Mouse (Mus musculus) urinary bladder, adult 18-20 months (tissue): ENCODE data around the gene Cdx4.

Experiments
- DNase-seq, 2 experiments: peaks; one replicate each; pipeline ENCODE4 v3.0.0; 2022; ENCODE audit warnings: low spot score in 2 of 2, mixed read lengths in 2 of 2

The Cdx4 gene

DNA sequence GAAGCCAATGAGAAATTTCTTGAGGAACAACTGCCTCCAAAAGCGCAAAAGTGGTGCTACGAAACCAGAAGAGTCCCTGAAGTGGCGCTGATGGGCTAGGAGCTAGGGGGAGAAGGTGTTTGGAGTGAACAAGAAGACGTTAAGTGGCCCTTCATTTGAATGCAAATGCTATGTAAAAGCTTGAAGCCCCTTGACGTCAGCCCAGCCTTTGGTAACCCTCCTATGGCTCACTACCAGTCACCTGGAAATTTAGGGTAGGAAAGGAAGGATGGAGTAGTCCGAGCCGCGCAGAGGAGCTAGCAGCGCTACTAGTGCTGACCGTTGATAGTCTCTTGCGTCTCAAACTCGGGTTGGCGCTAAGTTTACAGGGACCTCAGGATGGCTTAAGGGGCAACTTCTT, at the start of gene Cdx4:
Gene Cdx4, plus strand, starts transcription at position 253 of the 400 bp plus-strand sequence.
- no peak for DNase-seq

- DNase-seq = no peak
Observed at GRCm38 (mm10) chrX:103274325-103274724, 46.9 kb upstream of the Cdx4 start.

DNA sequence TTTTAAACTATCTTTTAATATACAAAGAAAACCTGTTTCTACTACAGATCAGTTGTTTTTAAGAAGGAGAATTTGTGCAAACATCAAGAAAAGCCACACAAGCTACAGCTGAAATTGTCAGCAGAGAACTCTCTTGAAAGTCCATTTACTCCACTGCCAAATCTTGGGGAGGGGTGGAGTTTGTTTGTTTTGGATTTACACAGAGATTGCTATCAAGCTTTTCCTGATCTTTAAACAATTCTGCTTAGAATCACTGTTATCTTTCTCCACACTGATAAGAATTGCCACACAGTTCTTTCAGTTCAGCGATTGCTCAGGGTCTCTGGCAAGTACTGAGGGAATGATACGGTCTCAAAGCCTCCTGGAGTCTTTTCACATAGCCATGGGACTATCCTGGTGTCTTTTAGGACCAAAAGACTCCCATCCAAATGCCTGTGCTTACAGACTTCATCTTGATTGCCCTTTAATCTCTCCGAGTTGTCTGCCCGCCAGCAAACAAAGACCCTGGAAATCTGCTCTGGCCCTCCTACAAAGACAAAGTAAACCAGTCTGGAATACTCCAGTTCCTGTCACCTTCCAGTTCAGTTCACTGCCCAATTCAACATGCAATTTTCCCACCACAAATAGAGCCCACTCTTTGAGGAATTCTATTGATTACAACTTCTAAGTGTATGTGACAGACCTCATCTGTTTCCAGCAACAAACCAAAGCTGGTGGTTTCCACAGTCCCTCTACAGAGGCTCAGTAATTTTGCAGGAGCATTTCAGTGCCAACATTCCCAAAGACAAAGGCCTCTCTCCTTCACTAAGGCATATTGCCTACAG, 34.1 kb upstream of the Cdx4 start:
- DNase-seq = no peak

GRCm38 (mm10) chrX:103287846-103288377, 33.3 kb upstream of the Cdx4 start:
- no peak for DNase-seq

GRCm38 (mm10) chrX:103288485-103289330, 32.5 kb upstream of the Cdx4 start:
- DNase-seq = no peak

GRCm38 (mm10) chrX:103298937-103299336, 22.3 kb upstream of the Cdx4 start:
- DNase-seq = no peak

- DNase-seq = no peak
Observed at GRCm38 (mm10) chrX:103308262-103308661, 12.9 kb upstream of the Cdx4 start.

- no peak for DNase-seq
Observed at GRCm38 (mm10) chrX:103311723-103312122, 9.5 kb upstream of the Cdx4 start.

- DNase-seq = no peak
Observed at GRCm38 (mm10) chrX:103314146-103314545, 7.1 kb upstream of the Cdx4 start.

- no peak for DNase-seq
Observed at GRCm38 (mm10) chrX:103325900-103326299, 4.7 kb downstream of the Cdx4 start.

- DNase-seq = no peak
Observed at GRCm38 (mm10) chrX:103329386-103329785, 8.2 kb downstream of the Cdx4 start.

- DNase-seq = no peak
Observed at GRCm38 (mm10) chrX:103331125-103331858, 10.1 kb downstream of the Cdx4 start.

DNA sequence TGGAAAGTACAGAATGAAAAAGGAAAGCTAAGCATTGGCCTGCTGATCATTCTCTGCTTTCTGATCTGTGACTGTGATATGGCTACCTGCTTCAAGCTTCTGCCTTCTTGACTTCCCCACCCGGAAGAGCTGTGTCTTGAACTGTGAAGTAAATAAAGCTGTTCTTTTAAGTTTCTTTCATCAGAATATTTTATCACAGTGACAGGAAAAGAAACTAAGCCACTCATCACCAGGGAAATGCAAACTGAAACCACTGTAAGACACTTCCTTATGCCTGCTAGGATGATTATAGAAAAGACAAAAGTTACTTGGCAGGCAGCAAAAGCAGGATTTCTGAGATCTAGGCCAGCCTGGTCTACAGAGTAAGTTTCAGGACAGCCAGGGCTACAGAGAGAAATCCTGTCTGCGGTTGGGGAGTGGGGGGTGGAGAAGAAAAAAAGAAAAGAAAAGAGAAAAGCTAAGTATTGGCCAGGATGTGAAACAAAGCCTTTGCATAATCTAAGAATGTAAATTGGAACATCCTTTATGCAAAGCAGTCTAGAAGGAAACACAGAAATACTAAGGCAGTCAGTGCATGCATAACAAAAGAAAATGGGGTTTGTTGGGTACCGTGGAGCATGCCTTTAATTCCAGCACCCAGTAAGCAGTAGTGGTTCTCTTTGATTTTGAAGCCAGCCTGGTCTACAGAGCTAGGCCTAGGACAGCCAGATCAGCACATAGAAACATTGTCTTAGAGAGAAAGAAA, 20.3 kb downstream of the Cdx4 start:
- no peak for DNase-seq

- no peak for DNase-seq
Observed at GRCm38 (mm10) chrX:103355784-103356183, 34.6 kb downstream of the Cdx4 start.

DNA sequence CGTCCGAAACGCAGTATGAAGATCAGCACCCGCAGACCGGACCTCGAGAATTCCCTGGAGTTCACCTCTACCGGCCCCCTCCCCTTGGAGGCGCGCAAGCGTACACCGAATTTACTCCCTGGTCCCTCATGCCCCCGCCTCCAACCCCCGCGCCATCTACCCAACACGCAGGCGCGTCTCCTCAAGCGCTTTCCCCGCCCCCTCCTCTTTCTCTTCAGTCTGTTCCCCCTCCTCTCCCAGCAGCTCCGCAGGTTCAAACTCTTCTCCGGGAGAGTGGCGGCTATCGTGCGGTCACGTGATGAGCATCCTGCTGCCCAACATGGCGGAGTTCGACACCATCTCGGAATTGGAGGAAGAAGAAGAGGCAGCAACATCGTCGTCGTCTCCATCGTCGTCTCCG, 35.1 kb downstream of the Cdx4 start, which contains the start of gene Chic1:
Gene Chic1, plus strand, starts transcription at position 190 of the 400 bp plus-strand sequence.
- peak; percentile 19 to 47 for DNase-seq

- DNase-seq = no peak
Observed at GRCm38 (mm10) chrX:103356761-103357236, 35.6 kb downstream of the Cdx4 start.

GRCm38 (mm10) chrX:103366201-103366600, 45.0 kb downstream of the Cdx4 start:
- DNase-seq = no peak

DNA sequence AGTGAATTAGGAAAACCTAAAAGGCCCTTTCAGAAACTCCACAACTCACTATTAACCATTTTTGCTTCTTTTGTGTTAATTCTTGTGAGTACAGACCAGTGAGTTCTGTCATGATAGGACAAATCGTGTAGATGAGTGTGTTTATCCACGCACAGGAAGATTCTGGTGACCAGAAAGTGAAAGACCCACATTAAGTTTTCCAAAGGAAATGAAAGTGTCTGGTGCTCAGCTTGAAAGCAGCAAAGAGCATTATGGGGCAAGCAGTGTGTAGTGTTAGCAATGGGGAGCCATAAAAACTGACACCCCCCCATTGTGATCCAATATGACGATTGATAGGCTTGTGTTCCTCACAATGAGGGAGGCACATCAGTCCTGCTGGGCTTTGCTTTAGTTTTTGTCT, 47.5 kb downstream of the Cdx4 start:
- no peak for DNase-seq

DNA sequence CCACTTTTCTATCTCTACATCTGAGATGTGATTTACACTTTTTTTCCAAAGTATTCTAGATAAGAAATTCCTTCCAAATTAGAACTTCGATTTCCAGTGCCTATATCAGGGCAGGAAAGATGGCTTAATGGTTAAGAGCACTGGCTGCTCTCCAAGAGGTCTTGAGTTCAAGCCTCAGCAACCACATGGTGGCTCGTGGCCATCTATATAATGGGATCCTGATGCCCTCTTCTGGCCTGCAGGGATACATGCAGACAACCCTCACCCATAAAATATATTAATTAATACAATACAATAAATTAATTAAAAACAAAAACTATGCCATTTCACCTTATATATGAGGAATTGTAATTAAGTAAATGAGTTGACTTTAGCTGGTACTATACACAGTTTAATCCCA, 50.0 kb downstream of the Cdx4 start:
- no peak for DNase-seq

DNA sequence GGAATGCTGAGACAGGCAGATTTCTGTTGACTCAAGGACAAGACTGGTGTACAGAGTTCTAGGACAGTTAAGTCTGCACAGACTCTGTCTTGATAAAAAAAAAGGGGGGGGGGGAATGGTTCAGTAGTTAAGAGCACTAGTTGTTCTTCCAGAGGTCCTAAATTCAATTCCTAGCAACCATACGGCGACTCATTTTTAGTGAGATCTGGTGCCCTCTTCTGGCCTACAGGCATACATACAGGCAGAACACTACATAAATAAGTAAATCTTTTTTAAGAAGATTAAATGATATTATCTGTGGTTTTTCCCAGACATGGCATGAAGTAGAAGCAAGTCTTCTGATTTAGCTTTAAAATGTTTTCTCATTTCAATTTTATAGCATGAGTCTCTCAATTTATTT, 50.4 kb downstream of the Cdx4 start:
- no peak for DNase-seq

- no peak for DNase-seq
Observed at GRCm38 (mm10) chrX:103374250-103374649, 53.1 kb downstream of the Cdx4 start.
